Mouse (Mus musculus): ENCODE results near the gene Gm21731.
"Not testable (repeated sequence)": the region's sequence is repeated elsewhere in the genome, so short reads cannot be mapped to it uniquely, and the experiment has no call there.

GRCm38 (mm10) chr13:120238811-120239210 is at the start of gene Gm21731:
- not testable (repeated sequence) for TF ChIP-seq CTCF (IDR thresholded peaks at IDR 0.05; ENCODE audit: insufficient read depth, low read length); POLR2A (IDR thresholded peaks at IDR 0.05; ENCODE audit: borderline replicate concordance, extremely low read depth, low read depth, low read length)

All from lung, adult 2 months (tissue).